Mouse (Mus musculus) limb, embryonic 12.5 days (tissue): Measurements from ENCODE around the gene Eid3. TPM values are rescaled to one million over a fixed set of nuclear protein-coding genes. Genes with fewer than 3 reads are reported as not detected.

Experiments used
- ATAC-seq: fragments of 200-750 bp; cut with Nextera tagmentation; 2 replicates; pipeline ENCODE4 v1.8.0; 2017; ENCODE audit warnings: low read depth, moderate TSS enrichment; ENCODE audit not compliant: insufficient number of reproducible peaks, insufficient read depth, low FRiP score, low TSS enrichment
- H3K27ac ChIP-seq: fragments of 300-500 bp; sonication (generic); 2 replicates; pipeline ENCODE4 v1.5.1; 2016; ENCODE audit warnings: mild to moderate bottlenecking, moderate library complexity
- H3K27me3 ChIP-seq: fragments of 300-500 bp; sonication (generic); 2 replicates; pipeline ENCODE4 v1.6.1; 2016; ENCODE audit warnings: mild to moderate bottlenecking, moderate library complexity
- H3K36me3 ChIP-seq: fragments of 300-500 bp; sonication (generic); 2 replicates; pipeline ENCODE4 v1.6.1; 2016; ENCODE audit warnings: mild to moderate bottlenecking, moderate library complexity
- H3K4me1 ChIP-seq: fragments of 300-500 bp; sonication (generic); replicated peaks from 2 replicates; pipeline ENCODE4 v1.6.1; 2016
- H3K4me2 ChIP-seq: fragments of 300-500 bp; sonication (generic); 2 replicates; pipeline ENCODE4 v1.6.1; 2016; ENCODE audit warnings: mild to moderate bottlenecking, moderate library complexity
- H3K4me3 ChIP-seq: fragments of 300-500 bp; sonication (generic); replicated peaks from 2 replicates; pipeline ENCODE4 v1.5.1; 2016; ENCODE audit warnings: mild to moderate bottlenecking
- H3K9ac ChIP-seq: fragments of 300-500 bp; sonication (generic); replicated peaks from 2 replicates; pipeline ENCODE4 v1.6.1; 2016; ENCODE audit warnings: mild to moderate bottlenecking, moderate library complexity
- H3K9me3 ChIP-seq: fragments of 300-500 bp; sonication (generic); 2 replicates; pipeline ENCODE4 v1.6.1; 2016; ENCODE audit warnings: mild to moderate bottlenecking, moderate library complexity
- WGBS: fragments of 180-500 bp; shearing (Covaris S2); methylation state at CpG from one replicate; pipeline ENCODE4 v1.1.7; 2016; 5-methylcytosine and 5-hydroxymethylcytosine counted together
- polyA plus RNA-seq: library from polyadenylated mRNA; unstranded; fragments of >200 nt; fragmentation: Nextera tagmentation; extraction: Ambion mirVana; gene quantifications from 2 replicates; pipeline ENCODE4 v1.2.1, GENCODE M21; 2016

The Eid3 gene
- polyA plus RNA-seq, 1 experiment from 2014 or later = 0.68 TPM

- H3K27ac ChIP-seq = no peak overlapping the region
- H3K9ac ChIP-seq = no peak overlapping the region
- H3K4me1 ChIP-seq = no peaks in the 10 kb centered on the region
- 56% methylated on average over 6 of the region's 6 CpGs for WGBS
- no peak overlapping the region for H3K4me3 ChIP-seq
- no peaks in the 10 kb centered on the region for H3K27me3 ChIP-seq
- H3K4me2 ChIP-seq = no peak overlapping the region
- no peak for ATAC-seq
- H3K9me3 ChIP-seq = no peaks in the 10 kb centered on the region
- H3K36me3 ChIP-seq = no peaks in the 10 kb centered on the region
These were observed 22.3 kb upstream of the Eid3 start for GRCm38 (mm10) chr10:82844090-82844489.

- Histone ChIP-seq H3K4me2 (no peak overlapping the region), H3K27ac (no peak overlapping the region), H3K36me3 (no peaks in the 10 kb centered on the region), H3K27me3 (no peaks in the 10 kb centered on the region), H3K4me1 (peaks cover 2% of the 10 kb centered on the region), H3K9me3 (no peaks in the 10 kb centered on the region), H3K9ac (no peak overlapping the region), H3K4me3 (no peak overlapping the region)
- 86% methylated on average over 7 of the region's 8 CpGs for WGBS
- no peak for ATAC-seq
These were observed 21.7 kb upstream of the Eid3 start for GRCm38 (mm10) chr10:82844731-82845130.

GRCm38 (mm10) chr10:82847821-82848459, 18.5 kb upstream of the Eid3 start:
- no peaks in the 10 kb centered on the region for H3K27me3 ChIP-seq
- no peak overlapping the region for H3K9ac ChIP-seq
- H3K9me3 ChIP-seq = no peaks in the 10 kb centered on the region
- H3K36me3 ChIP-seq = no peaks in the 10 kb centered on the region
- 88% methylated on average over 9 of the region's 9 CpGs for WGBS
- ATAC-seq = no peak
- peaks cover 11% of the 10 kb centered on the region for H3K4me1 ChIP-seq
- H3K4me2 ChIP-seq = no peak overlapping the region
- H3K27ac ChIP-seq = no peak overlapping the region
- H3K4me3 ChIP-seq = no peak overlapping the region

GRCm38 (mm10) chr10:82849686-82850353, 16.6 kb upstream of the Eid3 start:
- Histone ChIP-seq H3K4me3 (no peak overlapping the region), H3K36me3 (no peaks in the 10 kb centered on the region), H3K4me2 (no peak overlapping the region), H3K9me3 (no peaks in the 10 kb centered on the region), H3K9ac (no peak overlapping the region), H3K27me3 (no peaks in the 10 kb centered on the region), H3K27ac (no peak overlapping the region; the same call in 1 of the 2 replicates), H3K4me1 (peaks cover 11% of the 10 kb centered on the region)
- no peak for ATAC-seq
- 20% methylated on average over 16 of the region's 16 CpGs for WGBS

- peaks cover 11% of the 10 kb centered on the region for H3K4me1 ChIP-seq
- no peaks in the 10 kb centered on the region for H3K9me3 ChIP-seq
- ATAC-seq = no peak
- no peak overlapping the region for H3K9ac ChIP-seq
- WGBS = 77% methylated on average over 5 of the region's 5 CpGs
- no peak overlapping the region for H3K4me2 ChIP-seq
- no peaks in the 10 kb centered on the region for H3K36me3 ChIP-seq
- H3K27me3 ChIP-seq = no peaks in the 10 kb centered on the region
- no peak overlapping the region; the same call in 1 of the 2 replicates for H3K27ac ChIP-seq
- no peak overlapping the region for H3K4me3 ChIP-seq
These were observed 16.1 kb upstream of the Eid3 start for GRCm38 (mm10) chr10:82850354-82850752.

- H3K4me2 ChIP-seq = no peak overlapping the region
- WGBS = 92% methylated on average over 6 of the region's 6 CpGs
These were observed 14.7 kb upstream of the Eid3 start for GRCm38 (mm10) chr10:82851751-82852150.

GRCm38 (mm10) chr10:82858032-82858680, 8.3 kb upstream of the Eid3 start:
- H3K9ac ChIP-seq = no peak overlapping the region
- H3K36me3 ChIP-seq = peaks cover 5% of the 10 kb centered on the region
- WGBS = 56% methylated on average over 10 of the region's 10 CpGs
- H3K4me1 ChIP-seq = peaks cover 22% of the 10 kb centered on the region
- no peak for ATAC-seq
- peak overlapping the region; percentile 76 for H3K4me2 ChIP-seq
- H3K4me3 ChIP-seq = peak overlapping the region; percentile 73
- no peaks in the 10 kb centered on the region for H3K9me3 ChIP-seq
- H3K27me3 ChIP-seq = no peaks in the 10 kb centered on the region
- H3K27ac ChIP-seq = peak overlapping the region; percentile 82; the same call in 1 of the 2 replicates

More at GRCm38 (mm10) chr10:82851751-82852150, 14.7 kb upstream of the Eid3 start:
- no peak overlapping the region for H3K27ac ChIP-seq
- H3K36me3 ChIP-seq = no peaks in the 10 kb centered on the region
- peaks cover 11% of the 10 kb centered on the region for H3K4me1 ChIP-seq
- ATAC-seq = no peak
- no peak overlapping the region for H3K9ac ChIP-seq
- no peaks in the 10 kb centered on the region for H3K27me3 ChIP-seq
- H3K4me3 ChIP-seq = no peak overlapping the region
- H3K9me3 ChIP-seq = no peaks in the 10 kb centered on the region

GRCm38 (mm10) chr10:82858691-82859532, 7.5 kb upstream of the Eid3 start:
- ATAC-seq = peak; percentile 69
- peak overlapping the region; percentile 76 for H3K4me2 ChIP-seq
- H3K4me3 ChIP-seq = peak overlapping the region; percentile 73
- peaks cover 13% of the 10 kb centered on the region for H3K36me3 ChIP-seq
- H3K27ac ChIP-seq = peak overlapping the region; percentile 82
- H3K9ac ChIP-seq = peak overlapping the region; percentile 71
- no peaks in the 10 kb centered on the region for H3K27me3 ChIP-seq
- under 1% methylated on average over 49 of the region's 49 CpGs for WGBS
- H3K4me1 ChIP-seq = peaks cover 29% of the 10 kb centered on the region
- no peaks in the 10 kb centered on the region for H3K9me3 ChIP-seq

GRCm38 (mm10) chr10:82859533-82859915, 6.9 kb upstream of the Eid3 start:
- 0 out of 2 replicates have a peak, but pooled peaks have one; percentile 30 for ATAC-seq
- Histone ChIP-seq H3K4me2 (peak overlapping the region; percentile 76), H3K27ac (peak overlapping the region; percentile 82), H3K9me3 (no peaks in the 10 kb centered on the region), H3K4me3 (peak overlapping the region; percentile 73), H3K36me3 (peaks cover 19% of the 10 kb centered on the region), H3K9ac (peak overlapping the region; percentile 71), H3K4me1 (peaks cover 29% of the 10 kb centered on the region), H3K27me3 (no peaks in the 10 kb centered on the region)
- under 1% methylated on average over 8 of the region's 8 CpGs for WGBS

- H3K4me1 ChIP-seq = peaks cover 29% of the 10 kb centered on the region
- under 1% methylated on average over 49 of the region's 50 CpGs for WGBS
- peak overlapping the region; percentile 76 for H3K4me2 ChIP-seq
- peak overlapping the region; percentile 96 for H3K27ac ChIP-seq
- peak overlapping the region; percentile 87 for H3K9ac ChIP-seq
- peak; percentile 30; the same call in 1 of the 2 replicates for ATAC-seq
- peak overlapping the region; percentile 73 for H3K4me3 ChIP-seq
- no peaks in the 10 kb centered on the region for H3K9me3 ChIP-seq
- H3K36me3 ChIP-seq = peaks cover 23% of the 10 kb centered on the region
- H3K27me3 ChIP-seq = no peaks in the 10 kb centered on the region
These were observed 6.1 kb upstream of the Eid3 start for GRCm38 (mm10) chr10:82860181-82860928.
